Mouse (Mus musculus) myocyte (in vitro differentiated cells): ENCODE data around the gene Mrpl33.

Experiments used
- CEBPB ChIP-seq: IDR thresholded peaks from 2 replicates; pipeline ENCODE4 v1.6.1; 2011; ENCODE audit warnings: mild to moderate bottlenecking, moderate library complexity; ENCODE audit not compliant: poor library complexity, insufficient read depth, severe bottlenecking
- E2F4 ChIP-seq: IDR thresholded peaks from one replicate; pipeline ENCODE4 v1.6.1; 2011; ENCODE audit warnings: mild to moderate bottlenecking, control low read depth, moderate library complexity; ENCODE audit not compliant: insufficient read depth
- MAX ChIP-seq: IDR thresholded peaks from one replicate; pipeline ENCODE4 v1.6.1; 2011; ENCODE audit warnings: low read depth, mild to moderate bottlenecking, control low read depth
- MYOD1 ChIP-seq, 3 experiments: IDR thresholded peaks; one replicate each; pipeline ENCODE4 v1.6.1; 2011; ENCODE audit warnings: control low read depth in 2 of 3, low read depth in 2 of 3, mild to moderate bottlenecking in 2 of 3, moderate library complexity in 1 of 3; ENCODE audit not compliant: insufficient read length in 2 of 3, control insufficient read depth in 1 of 3
- MYOG ChIP-seq, 3 experiments: IDR thresholded peaks; one replicate each; pipeline ENCODE4 v1.6.1; 2011; ENCODE audit warnings: control low read depth in 2 of 3, low read depth in 2 of 3, mild to moderate bottlenecking in 2 of 3; ENCODE audit not compliant: insufficient read length in 2 of 3, control insufficient read depth in 1 of 3, insufficient read depth in 1 of 3
- POLR2A ChIP-seq: IDR thresholded peaks from one replicate; pipeline ENCODE4 v1.6.1; 2011; ENCODE audit warnings: low read depth, mild to moderate bottlenecking, control low read depth, moderate library complexity; ENCODE audit not compliant: insufficient read length
- POLR2AphosphoS2 ChIP-seq: IDR thresholded peaks from one replicate; pipeline ENCODE4 v1.6.1; 2011; ENCODE audit warnings: low read depth, control low read depth; ENCODE audit not compliant: insufficient read length
- REST ChIP-seq: IDR thresholded peaks from one replicate; pipeline ENCODE4 v1.6.1; 2011; ENCODE audit warnings: mild to moderate bottlenecking, control low read depth, moderate library complexity; ENCODE audit not compliant: insufficient read depth, insufficient read length
- SRF ChIP-seq: IDR thresholded peaks from one replicate; pipeline ENCODE4 v1.6.1; 2011; ENCODE audit warnings: low read depth; ENCODE audit not compliant: control insufficient read depth, insufficient read length
- TCF12 ChIP-seq: IDR thresholded peaks from one replicate; pipeline ENCODE4 v1.6.1; 2011; ENCODE audit warnings: mild to moderate bottlenecking, control low read depth; ENCODE audit not compliant: poor library complexity, insufficient read depth, severe bottlenecking
- USF1 ChIP-seq: IDR thresholded peaks from one replicate; pipeline ENCODE4 v1.6.1; 2011; ENCODE audit warnings: low read depth, mild to moderate bottlenecking, control low read depth, moderate library complexity

DNA sequence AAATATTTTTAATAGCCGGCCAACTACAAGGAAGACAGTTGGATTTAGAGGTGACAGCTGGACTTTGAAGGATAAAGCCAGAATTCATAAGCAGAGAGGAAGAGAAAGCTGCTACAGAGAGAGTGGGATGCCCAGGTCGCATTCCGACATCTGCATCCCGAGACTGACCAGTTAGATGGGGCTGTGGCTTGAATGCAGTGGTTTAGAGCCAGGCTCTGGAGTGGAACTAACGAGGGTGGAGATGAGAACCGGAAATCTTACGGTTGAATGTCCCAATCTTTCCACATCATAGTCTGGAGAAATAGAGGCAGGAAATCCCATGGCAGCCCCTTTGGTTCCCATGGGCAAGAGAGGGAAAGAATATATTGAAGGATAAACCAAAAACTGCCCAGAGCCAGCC is 30.7 kb upstream of the Mrpl33 start:
- TF ChIP-seq MYOG (IDR thresholded peaks at IDR 0.05; ENCODE audit: control insufficient read depth in 1 of 3, insufficient read depth in 1 of 3, insufficient read length in 2 of 3, low read depth in 2 of 3) = no peak
- TF ChIP-seq E2F4 = no peak
- TF ChIP-seq POLR2A = no peak
- no peak for TF ChIP-seq MYOD1 (IDR thresholded peaks at IDR 0.05; ENCODE audit: control insufficient read depth in 1 of 3, insufficient read length in 2 of 3, low read depth in 2 of 3)
- TF ChIP-seq TCF12 = no peak
- TF ChIP-seq POLR2AphosphoS2 = no peak
- no peak for TF ChIP-seq REST
- TF ChIP-seq SRF = no peak
- TF ChIP-seq MAX = no peak
- no peak for TF ChIP-seq USF1
- no peak for TF ChIP-seq CEBPB
